Mouse (Mus musculus) lung, postnatal 25 days (tissue): ENCODE results near the gene Mthfsd.

Experiments used
- DNase-seq: peaks from one replicate; pipeline ENCODE4 v3.0.0; 2022; ENCODE audit warnings: low spot score

Gene Mthfsd

DNA sequence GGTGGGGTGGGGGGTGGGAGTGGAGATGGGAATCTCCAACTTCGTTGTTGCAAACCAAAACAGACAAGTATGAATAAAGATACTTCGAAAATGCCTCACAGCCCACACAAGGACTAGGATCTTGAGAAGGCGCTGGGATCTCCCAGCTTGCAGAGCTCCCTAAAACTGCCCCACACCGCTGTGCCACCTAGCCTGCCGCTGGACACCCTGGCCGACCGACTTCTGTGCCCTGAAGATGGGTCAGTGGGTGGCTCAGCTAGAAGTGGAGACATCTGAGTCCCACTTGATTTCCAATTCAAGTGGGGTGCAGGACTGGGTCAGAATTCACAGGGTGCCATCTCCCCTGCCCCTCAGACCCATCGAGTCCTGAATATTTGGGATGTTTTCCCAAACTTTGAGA, 13.5 kb upstream of the Mthfsd start:
- DNase-seq, result no peak

DNA sequence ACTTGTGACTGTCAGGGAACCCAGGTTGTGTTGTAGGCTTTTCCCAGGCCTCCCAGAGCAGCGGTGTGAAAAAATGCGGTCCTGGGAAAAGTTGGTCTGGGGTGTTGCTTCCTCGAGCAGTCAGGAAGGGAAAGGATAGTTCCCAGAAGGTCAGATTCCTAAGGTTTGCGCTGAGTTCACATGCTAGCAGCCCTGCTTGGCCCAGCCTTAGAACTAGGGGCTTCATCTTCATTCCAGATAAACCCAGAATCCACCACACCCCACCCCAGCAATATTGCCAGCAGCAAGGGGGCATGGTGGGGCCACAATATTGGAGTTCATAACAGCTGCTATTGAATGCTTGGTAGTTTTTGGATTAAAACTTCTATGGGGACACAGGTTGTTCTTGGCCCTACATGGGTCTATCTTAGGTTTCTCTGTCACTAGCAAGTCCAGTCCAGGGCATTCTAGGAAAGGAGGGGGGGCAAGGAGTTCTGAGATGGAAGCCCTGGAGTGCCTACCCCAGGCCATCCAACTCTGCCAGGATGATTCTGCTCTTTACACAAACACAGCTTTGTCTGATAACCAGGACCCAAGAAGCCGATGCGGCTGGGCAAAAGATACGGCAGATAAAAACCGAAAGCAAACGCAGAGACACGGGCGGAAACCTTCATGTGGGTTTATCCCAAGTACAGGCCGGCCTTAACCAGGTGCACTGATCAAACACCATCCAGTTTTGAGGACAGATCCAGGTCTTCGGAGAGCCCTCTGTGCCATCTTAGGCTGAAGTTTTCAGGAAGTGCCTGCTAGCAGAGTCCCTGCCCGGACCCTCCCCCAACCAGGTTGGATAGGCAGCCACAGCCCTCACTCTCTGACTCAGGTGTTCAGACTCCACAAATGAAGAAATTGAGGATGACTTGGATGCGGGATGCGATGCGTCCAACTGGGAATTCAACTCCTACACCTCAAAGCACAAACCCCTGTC, 12.5 kb upstream of the Mthfsd start:
- no peak for DNase-seq

DNA sequence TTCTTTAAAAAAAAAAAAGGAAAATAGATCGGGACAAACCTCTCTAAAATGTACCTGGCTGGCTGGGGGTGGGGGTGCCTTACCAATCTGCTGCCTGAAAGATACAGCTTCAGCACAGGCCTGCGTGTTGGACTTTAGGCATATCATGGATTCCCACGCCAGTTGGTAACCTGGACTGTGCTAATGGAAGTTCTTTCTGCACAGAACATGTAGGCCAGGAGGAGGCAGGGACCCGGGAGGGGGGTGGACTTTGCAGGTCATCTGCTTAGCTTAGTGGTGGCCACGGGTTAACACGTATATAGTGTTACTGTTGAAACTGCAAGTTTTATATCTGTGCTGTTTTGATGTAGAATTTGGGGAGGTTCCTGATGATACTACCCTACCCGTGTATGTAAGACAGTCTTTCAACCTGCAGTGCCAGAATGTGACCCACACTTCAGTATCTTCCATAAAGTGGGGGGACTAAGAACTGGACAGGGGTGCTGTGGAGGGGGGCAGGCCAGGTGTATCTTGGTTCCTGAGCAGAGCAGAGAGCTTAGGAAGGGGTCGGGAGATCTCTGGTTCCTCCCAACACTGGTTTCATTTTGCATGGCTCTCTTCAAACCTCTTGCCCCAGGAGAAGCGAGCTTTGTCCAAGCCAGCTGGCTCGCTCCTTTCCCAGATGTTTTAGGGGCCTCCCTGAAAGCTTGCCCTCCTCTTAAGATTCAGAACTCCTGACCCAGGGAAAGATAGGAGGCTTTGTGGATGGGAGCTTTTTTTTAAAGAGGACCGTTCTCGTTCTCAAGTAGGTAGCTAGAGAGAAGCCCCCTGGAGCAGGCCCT, 11.7 kb upstream of the Mthfsd start:
- DNase-seq, result no peak

DNA sequence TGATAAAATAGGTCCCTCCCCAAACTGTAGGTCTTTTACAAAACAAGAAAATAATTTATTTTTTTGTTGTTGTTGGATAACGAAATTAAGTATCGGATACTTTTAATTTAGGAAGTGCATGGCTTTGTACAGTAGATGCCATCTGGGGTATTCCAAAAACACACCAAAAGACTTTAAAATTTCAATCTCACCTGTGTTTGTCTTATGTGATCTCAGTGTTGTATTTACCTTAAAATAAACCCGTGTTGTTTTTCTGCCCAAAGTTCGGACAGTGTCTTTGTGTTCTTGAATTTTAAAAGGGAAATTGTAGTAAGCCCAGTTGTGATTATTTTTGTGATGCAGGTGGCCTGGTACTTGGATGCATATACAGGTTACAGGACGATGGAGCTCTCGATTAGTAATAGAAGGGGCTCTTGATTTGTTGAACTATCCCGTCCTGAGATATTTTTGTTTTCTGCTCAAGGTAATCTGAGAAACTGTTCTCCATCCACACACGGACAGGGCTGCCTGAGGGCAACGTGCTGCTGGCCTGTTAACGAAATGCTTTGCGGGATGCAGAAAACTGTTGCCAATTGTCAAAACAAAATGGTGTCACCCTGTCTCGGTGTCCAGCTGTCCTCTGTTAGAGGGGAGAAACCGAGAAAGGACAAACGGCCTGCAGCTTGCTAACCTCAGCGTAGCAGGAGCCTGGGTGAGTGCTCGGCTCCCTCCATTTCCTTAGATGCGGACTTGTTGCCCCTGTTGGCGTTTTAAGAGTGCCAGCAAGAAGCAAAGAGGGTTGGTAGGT, 10.6 kb upstream of the Mthfsd start:
- DNase-seq, result no peak

DNA sequence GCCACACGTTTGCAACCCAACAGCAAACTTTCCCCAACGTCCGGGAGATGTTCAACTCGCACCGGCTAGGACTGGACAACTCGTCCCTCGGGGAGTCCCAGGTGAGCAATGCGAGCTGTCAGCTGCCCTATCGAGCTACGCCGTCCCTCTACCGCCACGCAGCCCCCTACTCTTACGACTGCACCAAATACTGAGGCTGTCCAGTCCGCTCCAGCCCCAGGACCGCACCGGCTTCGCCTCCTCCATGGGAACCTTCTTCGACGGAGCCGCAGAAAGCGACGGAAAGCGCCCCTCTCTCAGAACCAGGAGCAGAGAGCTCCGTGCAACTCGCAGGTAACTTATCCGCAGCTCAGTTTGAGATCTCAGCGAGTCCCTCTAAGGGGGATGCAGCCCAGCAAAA, 9.7 kb upstream of the Mthfsd start:
- no peak for DNase-seq

DNA sequence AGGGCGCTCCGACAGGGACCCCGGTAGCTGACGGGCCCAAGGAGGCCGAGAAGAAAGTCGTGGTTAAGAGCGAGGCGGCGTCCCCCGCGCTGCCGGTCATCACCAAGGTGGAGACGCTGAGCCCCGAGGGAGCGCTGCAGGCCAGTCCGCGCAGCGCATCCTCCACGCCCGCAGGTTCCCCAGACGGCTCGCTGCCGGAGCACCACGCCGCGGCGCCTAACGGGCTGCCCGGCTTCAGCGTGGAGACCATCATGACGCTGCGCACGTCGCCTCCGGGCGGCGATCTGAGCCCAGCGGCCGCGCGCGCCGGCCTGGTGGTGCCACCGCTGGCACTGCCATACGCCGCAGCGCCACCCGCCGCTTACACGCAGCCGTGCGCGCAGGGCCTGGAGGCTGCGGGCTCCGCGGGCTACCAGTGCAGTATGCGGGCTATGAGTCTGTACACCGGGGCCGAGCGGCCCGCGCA, 9.0 kb upstream of the Mthfsd start:
- no peak for DNase-seq

DNA sequence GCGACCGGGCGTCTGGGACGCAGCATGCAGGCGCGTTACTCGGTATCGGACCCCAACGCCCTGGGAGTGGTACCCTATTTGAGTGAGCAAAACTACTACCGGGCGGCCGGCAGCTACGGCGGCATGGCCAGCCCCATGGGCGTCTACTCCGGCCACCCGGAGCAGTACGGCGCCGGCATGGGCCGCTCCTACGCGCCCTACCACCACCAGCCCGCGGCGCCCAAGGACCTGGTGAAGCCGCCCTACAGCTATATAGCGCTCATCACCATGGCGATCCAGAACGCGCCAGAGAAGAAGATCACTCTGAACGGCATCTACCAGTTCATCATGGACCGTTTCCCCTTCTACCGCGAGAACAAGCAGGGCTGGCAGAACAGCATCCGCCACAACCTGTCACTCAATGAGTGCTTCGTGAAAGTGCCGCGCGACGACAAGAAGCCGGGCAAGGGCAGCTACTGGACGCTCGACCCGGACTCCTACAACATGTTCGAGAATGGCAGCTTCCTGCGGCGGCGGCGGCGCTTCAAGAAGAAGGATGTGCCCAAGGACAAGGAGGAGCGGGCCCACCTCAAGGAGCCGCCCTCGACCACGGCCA, 8.5 kb upstream of the Mthfsd start:
- DNase-seq, result no peak

DNA sequence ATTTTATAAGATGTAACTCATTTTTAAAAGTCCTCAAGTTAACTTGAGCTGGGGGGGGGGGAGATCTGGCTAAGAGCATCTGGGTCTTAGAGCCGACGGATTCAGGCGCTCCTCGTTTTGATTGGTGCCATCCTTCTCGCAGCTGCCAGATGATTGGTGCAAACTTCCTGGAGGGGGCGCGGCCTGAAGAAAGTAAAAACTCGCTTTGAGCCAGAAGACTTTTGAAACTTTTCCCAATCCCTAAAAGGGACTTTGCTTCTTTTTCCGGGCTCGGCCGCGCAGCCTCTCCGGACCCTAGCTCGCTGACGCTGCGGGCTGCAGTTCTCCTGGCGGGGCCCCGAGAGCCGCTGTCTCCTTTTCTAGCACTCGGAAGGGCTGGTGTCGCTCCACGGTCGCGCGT, 7.8 kb upstream of the Mthfsd start, which contains the start of gene Foxc2:
Gene Foxc2, plus strand, starts transcription at position 224 of the 400 bp plus-strand sequence.
- peak; percentile 90 for DNase-seq

DNA sequence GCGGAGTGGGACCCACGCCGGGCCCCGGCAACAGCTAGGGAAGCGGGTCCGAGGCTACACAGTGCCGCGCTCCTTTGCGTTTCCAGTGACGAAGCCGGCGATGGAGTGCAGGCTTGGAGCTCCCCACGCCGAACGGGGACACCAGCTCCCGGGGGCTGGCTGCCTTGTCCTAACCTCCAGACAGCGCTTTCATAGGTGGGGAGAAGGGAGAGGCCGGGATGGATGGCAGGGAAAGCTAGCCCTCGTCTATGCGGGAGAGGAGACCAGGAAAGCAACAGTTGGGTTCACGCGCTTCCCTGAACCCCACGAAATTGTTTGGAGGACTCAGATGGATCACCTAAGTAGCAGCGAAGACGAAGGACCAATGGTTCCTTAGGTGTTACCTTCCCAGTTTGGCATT, 6.9 kb upstream of the Mthfsd start:
- no peak for DNase-seq

DNA sequence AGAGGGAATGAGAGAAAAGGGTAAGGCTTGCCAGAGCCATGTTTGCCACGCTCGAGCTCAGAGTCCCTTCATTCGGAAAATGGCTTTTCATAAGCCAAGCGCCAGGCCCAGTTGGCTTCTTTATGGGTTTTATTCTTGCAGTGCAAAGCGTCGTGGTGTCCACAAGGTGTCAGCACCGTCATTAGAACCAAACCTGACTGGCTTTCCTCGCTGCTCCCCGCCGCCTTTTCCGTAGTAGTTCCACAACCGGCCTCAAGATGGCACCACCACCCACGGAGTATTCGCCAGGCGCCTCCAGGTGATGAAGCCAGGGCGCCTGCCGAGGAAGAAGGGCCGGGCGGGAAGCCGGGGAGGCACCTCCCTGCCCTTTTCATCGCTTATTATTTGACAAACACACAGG, 5.1 kb upstream of the Mthfsd start:
- peak; percentile 96 for DNase-seq

DNA sequence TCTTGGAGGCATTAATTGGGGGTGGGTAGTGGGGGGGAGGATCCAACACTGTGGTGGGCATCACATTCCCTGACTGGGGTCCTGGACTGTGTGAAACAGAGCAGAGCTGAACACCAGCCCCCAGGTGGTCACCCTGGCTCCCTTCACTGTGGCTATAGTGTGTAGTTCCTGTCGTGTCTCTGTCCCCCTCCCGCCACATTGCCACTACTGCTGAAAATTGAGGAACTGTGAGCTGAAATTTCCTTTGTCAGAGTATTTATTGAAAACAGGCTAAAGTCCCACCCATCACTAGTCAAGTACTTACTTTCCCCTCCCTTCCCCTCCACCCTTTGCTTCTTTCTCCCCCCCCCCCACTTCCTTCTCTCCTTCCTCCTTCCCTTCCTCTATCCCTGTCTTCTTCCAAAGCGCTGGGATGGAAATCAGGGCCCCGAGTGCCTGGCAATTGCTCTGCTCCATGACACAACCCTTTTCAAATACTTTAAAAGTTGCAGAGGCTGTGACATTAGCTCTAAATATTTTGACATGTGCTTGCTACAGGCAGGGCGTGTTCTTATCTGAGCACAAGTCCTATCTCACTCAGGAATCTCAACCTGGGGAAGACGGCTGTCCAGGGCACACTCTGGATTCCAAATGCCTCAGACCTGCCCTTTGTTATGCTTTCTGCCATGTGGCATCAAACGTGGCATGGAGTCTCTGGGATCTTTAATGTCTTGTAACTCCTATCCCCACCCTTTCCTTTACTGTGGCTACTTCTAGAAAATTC, 3.1 kb upstream of the Mthfsd start:
- DNase-seq, result no peak

DNA sequence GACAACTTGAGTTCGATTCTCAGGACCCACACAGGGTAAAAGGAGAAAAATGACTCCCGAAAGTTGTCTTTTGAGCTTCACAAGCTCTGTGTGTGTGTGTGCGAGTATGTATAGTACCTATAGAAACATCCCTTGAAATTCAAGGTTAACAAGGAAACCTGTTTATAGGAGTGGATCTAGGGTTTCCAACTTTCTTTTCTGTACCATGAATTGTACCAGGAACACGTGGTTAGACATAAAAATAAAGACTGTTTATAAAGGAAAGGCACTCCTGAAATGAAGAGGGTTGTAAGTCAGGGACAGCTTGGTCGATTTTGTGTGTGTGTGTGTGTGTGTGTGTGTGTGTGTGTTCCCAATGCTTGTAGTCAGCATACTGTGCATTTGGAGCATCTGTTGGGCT, 465 bp upstream of the Mthfsd start:
- DNase-seq, result no peak

DNA sequence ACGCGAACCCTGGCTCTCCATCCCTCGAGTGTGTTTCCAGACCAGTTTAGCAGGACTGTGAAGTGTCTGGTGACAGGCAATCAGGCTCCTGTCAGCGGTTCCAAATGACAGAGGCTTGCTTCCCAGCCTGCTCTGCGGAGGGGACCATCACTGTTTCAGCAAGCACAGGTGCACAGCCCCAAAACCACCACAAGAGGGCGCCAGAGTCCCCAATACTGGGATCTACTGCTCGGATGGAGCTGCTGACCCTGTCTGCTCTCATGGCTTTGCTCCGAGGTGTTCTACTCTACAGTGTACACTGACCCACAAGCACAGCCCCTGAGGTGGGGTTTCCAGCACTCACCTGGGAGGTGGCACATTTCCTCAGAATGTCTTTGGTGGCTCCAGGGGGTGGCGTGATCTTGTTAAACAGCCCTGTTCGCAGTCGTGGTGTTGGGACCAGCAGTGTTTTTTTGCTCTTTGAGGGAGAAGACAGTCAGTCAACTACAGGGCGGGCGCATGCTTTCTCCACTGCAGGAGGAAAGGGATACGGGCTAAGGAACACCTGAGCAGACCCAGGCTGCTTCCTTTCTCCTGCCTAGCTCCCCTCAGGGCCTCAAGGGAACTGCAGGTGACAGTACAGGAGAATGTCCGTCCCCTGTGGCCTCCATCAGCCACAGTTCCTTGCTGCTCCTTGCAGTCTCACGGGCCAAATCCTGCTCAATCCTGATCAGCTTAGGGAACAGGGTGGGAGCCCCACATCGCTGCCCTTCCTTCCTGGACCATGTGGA, 4.0 kb downstream of the Mthfsd start:
- DNase-seq, result peak; percentile 71

DNA sequence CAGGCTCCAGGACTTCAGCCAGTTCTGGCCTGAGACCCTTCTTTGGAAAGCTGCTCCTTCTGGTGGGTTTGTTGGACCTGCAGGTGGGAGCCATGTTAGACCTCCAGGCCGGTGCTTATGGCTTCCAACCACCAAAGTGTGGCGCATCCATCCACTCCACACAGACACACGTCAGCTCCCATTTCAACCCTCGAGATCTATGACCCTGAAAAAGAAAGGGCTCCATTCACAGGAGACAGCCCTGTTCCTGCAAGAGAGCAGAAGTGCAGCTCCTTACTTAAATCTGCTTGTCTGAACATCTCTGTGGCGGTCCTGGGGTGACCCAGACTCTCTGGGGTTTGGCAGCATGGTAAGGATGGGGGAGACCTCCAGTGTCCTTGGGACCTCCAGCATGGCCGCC, 14.7 kb downstream of the Mthfsd start:
- DNase-seq, result no peak

DNA sequence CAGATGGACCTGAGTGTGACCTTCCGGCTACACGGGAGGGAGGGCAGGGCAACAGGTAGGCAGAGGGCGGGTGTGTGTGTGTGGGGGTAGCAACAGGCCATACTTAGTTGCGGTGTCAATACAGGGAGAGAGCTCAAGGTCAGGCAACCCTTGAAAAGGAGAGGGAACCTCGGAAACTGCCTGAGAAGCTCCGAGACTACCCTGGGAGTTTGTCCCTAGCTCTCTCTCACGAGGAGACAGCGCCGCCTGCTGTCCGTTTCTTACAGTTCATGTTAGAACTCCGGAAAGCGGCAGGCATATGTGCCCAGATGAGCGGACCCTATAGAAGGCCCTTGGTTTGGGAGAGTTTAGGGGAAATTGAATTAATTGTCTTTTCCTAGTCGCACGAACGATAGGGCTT, 15.6 kb downstream of the Mthfsd start:
- DNase-seq, result peak; percentile 83

DNA sequence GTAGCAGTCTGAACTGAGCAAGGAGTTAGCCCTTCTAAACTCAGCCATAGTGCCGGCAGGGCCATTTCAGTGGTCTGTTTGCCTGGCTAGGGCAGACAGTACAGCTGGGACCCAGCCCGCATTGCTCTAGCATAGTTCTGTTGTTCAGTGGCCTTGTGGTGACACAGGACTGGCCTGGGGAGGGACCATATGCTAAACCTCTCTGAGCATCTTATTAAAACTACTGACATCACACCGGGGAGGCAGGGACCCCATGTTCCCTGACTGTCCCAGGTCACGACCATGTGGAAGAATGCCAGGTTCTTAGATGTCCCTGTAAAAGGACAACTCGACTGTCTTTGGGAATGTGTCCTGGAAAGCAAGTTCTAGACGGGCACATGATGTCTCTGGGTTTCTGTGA, 16.1 kb downstream of the Mthfsd start:
- DNase-seq, result peak; percentile 54

DNA sequence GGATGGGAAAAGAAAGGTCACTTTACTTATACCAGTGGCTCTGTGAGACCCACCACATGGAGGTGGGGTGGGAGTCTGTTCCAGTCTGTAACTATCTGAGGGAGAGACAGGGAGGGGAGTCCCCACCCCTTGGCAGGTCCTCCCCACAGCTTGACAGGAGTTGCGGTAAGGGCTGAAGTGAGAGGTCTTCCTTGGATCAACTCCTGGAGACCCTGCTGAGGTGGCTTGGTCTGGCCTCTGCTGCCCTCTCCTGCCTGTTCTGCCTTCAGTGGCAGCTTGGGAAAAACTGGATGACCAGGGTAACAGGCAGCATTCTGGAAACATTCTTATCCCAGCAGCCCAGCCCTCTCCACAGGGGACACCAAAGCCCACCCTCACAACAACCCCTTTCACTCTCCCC, 17.5 kb downstream of the Mthfsd start:
- no peak for DNase-seq

DNA sequence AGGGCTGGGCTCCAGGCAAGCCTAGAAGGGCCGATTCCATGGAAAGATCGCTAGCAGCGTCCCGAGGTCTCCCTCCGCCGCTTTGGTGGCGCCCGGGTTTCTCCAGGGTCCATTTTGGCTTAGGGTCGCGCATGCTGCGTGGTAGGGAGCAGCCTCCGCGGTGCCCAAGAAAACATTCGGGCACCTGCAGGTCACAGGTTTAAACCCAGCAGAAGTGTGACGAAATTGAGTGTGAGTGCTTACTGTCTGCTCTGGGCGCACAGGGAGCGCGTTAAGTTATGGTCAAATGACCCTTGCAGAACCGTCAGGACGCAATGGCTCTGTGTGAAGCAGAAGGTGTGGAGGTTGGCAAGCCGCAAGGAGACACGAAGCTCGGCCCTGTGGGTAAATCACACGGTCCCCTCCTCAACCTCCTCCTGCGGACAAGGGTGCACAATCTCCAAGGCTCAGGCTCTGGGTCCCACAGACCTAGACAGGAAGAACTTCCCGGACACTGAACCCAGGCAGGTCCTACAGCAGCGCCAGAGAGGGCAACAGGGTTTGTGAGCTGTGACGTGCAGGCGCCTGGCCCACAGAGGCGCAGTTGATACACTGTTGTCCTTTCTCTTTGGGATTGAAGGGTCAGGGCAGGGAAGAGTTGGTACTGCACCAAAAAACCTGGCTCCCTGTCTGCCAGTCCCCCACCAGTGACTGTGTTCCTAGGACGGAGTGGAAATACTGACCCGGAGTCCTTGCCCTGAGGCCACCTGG, 18.4 kb downstream of the Mthfsd start:
- DNase-seq, result no peak

DNA sequence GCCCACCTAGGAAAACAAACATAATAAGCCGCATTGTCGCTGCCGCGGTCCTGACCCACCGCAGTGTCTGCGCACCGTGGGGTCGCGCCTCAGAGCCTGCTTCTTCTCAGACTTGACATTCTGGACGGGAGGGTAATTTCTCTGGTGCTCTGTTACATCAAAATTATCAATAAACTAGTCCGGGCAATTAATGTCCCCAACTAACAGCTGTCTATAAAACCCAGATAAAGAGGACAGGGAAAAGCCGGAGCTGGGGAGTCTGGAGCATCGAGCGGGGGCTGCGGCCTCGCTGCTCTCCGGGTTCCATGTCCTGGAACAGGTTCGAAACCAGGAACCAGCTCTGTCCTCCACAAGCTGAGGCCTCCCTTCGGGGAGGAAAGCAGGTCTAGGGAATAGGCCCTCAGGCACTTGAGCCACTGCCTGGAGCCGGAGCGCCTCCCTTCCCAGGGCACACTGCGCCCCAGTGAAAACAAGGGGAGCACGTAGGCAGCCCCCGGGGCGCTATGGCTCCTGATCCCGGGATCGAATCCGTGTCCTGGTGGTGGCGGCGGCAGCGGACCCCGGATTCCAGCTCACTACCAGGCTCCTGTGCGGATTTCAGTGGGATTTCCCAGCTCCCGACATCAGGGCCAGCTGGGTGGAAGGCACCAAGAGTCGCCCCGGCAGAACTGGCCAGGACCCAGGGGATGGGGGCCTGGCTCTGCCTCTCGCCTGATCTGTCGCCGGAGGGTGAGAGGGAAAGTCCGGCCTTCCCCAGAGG, 19.1 kb downstream of the Mthfsd start:
- no peak for DNase-seq
